Mouse (Mus musculus): ENCODE results near the gene Ankdd1a.

Ankdd1a gene

GRCm38 (mm10) chr9:65545635-65546412 is 25.8 kb upstream of the Ankdd1a start:
- CTCF ChIA-PET = interaction anchor here (0.6 kb wide), 1 partner anchor 15 kb away, joined by 12 read pairs; no protein-coding TSS in a partner anchor

- CTCF ChIA-PET = interaction anchor here (0.5 to 0.6 kb wide), 2 partner anchors 32 to 145 kb away, joined by 9 to 11 read pairs; no protein-coding TSS in a partner anchor
Observed at GRCm38 (mm10) chr9:65542111-65542524, 22.1 kb upstream of the Ankdd1a start.

GRCm38 (mm10) chr9:65541126-65542068 is 21.4 kb upstream of the Ankdd1a start:
- CTCF ChIA-PET = interaction anchor here (0.5 to 1.6 kb wide), 3 partner anchors 11 to 145 kb away, joined by 9 to 11 read pairs (median 11); no protein-coding TSS in a partner anchor

- CTCF ChIA-PET = interaction anchor here (1.6 kb wide), 1 partner anchor 12 kb away, joined by 11 read pairs; no protein-coding TSS in a partner anchor
Observed at GRCm38 (mm10) chr9:65539697-65540096, 19.7 kb upstream of the Ankdd1a start.

- CTCF ChIA-PET = no interaction called here
Observed at GRCm38 (mm10) chr9:65537901-65538630, 18.1 kb upstream of the Ankdd1a start.

GRCm38 (mm10) chr9:65536491-65536890 is 16.5 kb upstream of the Ankdd1a start:
- CTCF ChIA-PET = interaction anchor here (1.1 kb wide), 1 partner anchor 14 kb away, joined by 3 read pairs; no protein-coding TSS in a partner anchor

GRCm38 (mm10) chr9:65535789-65536469 is 15.9 kb upstream of the Ankdd1a start:
- CTCF ChIA-PET = interaction anchor here (1.1 kb wide), 1 partner anchor 14 kb away, joined by 3 read pairs; no protein-coding TSS in a partner anchor

GRCm38 (mm10) chr9:65535191-65535722 is 15.3 kb upstream of the Ankdd1a start:
- CTCF ChIA-PET = interaction anchor here (0.6 to 1.4 kb wide), 3 partner anchors 12 to 28 kb away, joined by 3 to 4 read pairs (median 4); no protein-coding TSS in a partner anchor

- CTCF ChIA-PET = interaction anchor here (0.6 to 1.4 kb wide), 4 partner anchors 11 to 1046 kb away, joined by 3 to 4 read pairs (median 4); no protein-coding TSS in a partner anchor
Observed at GRCm38 (mm10) chr9:65534111-65534510, 14.1 kb upstream of the Ankdd1a start.

- CTCF ChIA-PET = interaction anchor here (0.7 to 0.9 kb wide), 2 partner anchors 45 to 153 kb away, joined by 3 to 4 read pairs; no protein-coding TSS in a partner anchor
Observed at GRCm38 (mm10) chr9:65532986-65533385, 13.0 kb upstream of the Ankdd1a start.

- CTCF ChIA-PET = interaction anchor here (0.6 kb wide), 2 partner anchors 14 to 48 kb away, joined by 4 to 12 read pairs; no protein-coding TSS in a partner anchor
Observed at GRCm38 (mm10) chr9:65531283-65531682, 11.3 kb upstream of the Ankdd1a start.

- CTCF ChIA-PET = no interaction called here
Observed at GRCm38 (mm10) chr9:65529659-65530058, 9.7 kb upstream of the Ankdd1a start.

GRCm38 (mm10) chr9:65528417-65529038 is 8.5 kb upstream of the Ankdd1a start:
- CTCF ChIA-PET = interaction anchor here (0.6 kb wide), 1 partner anchor 70 kb away, joined by 5 read pairs; no protein-coding TSS in a partner anchor

GRCm38 (mm10) chr9:65525445-65526195 is 5.6 kb upstream of the Ankdd1a start:
- CTCF ChIA-PET = interaction anchor here (0.7 kb wide), 1 partner anchor 55 kb away, joined by 3 read pairs; no protein-coding TSS in a partner anchor

GRCm38 (mm10) chr9:65523611-65524364 is 3.8 kb upstream of the Ankdd1a start:
- CTCF ChIA-PET = no interaction called here

GRCm38 (mm10) chr9:65520505-65520876 is 498 bp upstream of the Ankdd1a start:
- CTCF ChIA-PET = no interaction called here

- CTCF ChIA-PET = no interaction called here
Observed at GRCm38 (mm10) chr9:65514851-65515261, 5.1 kb downstream of the Ankdd1a start.

GRCm38 (mm10) chr9:65514431-65514830 is 5.6 kb downstream of the Ankdd1a start:
- CTCF ChIA-PET = no interaction called here
